Mouse (Mus musculus): ENCODE results near the gene Timm8b.

Gene Timm8b

GRCm38 (mm10) chr9:50603189-50603997, at the start of gene Timm8b, which contains the start of gene Sdhd:
Gene Timm8b, plus strand, starts transcription at chr9:50603910.
Gene Sdhd, minus strand, starts transcription at chr9:50603812.
- DNase-seq (ENCODE audit: low spot score) = peak; percentile 96

GRCm38 (mm10) chr9:50554241-50555093, 49.2 kb upstream of the Timm8b start, which contains the start of gene Il18:
Gene Il18, plus strand, starts transcription at chr9:50554827.
- peak; percentile 23 for DNase-seq (ENCODE audit: low spot score)

GRCm38 (mm10) chr9:50555094-50555446, 48.6 kb upstream of the Timm8b start, which contains the start of gene Bco2:
Gene Bco2, minus strand, starts transcription at chr9:50555181.
- peak; percentile 18 for DNase-seq (ENCODE audit: low spot score)

GRCm38 (mm10) chr9:50561145-50561917, 42.4 kb upstream of the Timm8b start, which contains the start of gene Tex12:
Gene Tex12, minus strand, starts transcription at chr9:50561325.
- no peak for DNase-seq (ENCODE audit: low spot score)

GRCm38 (mm10) chr9:50561918-50562360, 41.8 kb upstream of the Timm8b start:
- no peak for DNase-seq (ENCODE audit: low spot score)

GRCm38 (mm10) chr9:50565173-50565572, 38.5 kb upstream of the Timm8b start:
- no peak for DNase-seq (ENCODE audit: low spot score)

GRCm38 (mm10) chr9:50565940-50566339, 37.8 kb upstream of the Timm8b start:
- DNase-seq (ENCODE audit: low spot score) = no peak

GRCm38 (mm10) chr9:50567372-50567771, 36.3 kb upstream of the Timm8b start:
- no peak for DNase-seq (ENCODE audit: low spot score)

- peak; percentile 51 for DNase-seq (ENCODE audit: low spot score)
These were observed 35.8 kb upstream of the Timm8b start for GRCm38 (mm10) chr9:50567881-50568280.

- no peak for DNase-seq (ENCODE audit: low spot score)
These were observed 33.8 kb upstream of the Timm8b start for GRCm38 (mm10) chr9:50569599-50570525.

GRCm38 (mm10) chr9:50580370-50580769, 23.3 kb upstream of the Timm8b start:
- DNase-seq (ENCODE audit: low spot score) = no peak

GRCm38 (mm10) chr9:50585145-50585818, 18.4 kb upstream of the Timm8b start:
- no peak for DNase-seq (ENCODE audit: low spot score)

- peak; percentile 25 for DNase-seq (ENCODE audit: low spot score)
These were observed 16.8 kb upstream of the Timm8b start for GRCm38 (mm10) chr9:50586955-50587354.

GRCm38 (mm10) chr9:50590856-50591518, 12.7 kb upstream of the Timm8b start:
- DNase-seq (ENCODE audit: low spot score) = peak; percentile 44

- DNase-seq (ENCODE audit: low spot score) = no peak
These were observed 10.8 kb upstream of the Timm8b start for GRCm38 (mm10) chr9:50592955-50593354.

GRCm38 (mm10) chr9:50593544-50593943, 10.2 kb upstream of the Timm8b start:
- peak; percentile 47 for DNase-seq (ENCODE audit: low spot score)

GRCm38 (mm10) chr9:50594794-50595417, 8.8 kb upstream of the Timm8b start:
- DNase-seq (ENCODE audit: low spot score) = no peak

GRCm38 (mm10) chr9:50596973-50597372, 6.7 kb upstream of the Timm8b start:
- no peak for DNase-seq (ENCODE audit: low spot score)

- no peak for DNase-seq (ENCODE audit: low spot score)
These were observed 2.2 kb upstream of the Timm8b start for GRCm38 (mm10) chr9:50601536-50601935.
